Mouse (Mus musculus) kidney, adult 2 months (tissue): ENCODE measurements around the gene Zpbp2. TPM values are rescaled to one million over a fixed set of nuclear protein-coding genes. Genes with fewer than 3 reads are reported as not detected.

Experiments used
- DNase-seq: peaks from one replicate; pipeline ENCODE4 v3.0.0; 2021
- H3K27ac ChIP-seq: fragments of 200-500 bp; 2 replicates; pipeline ENCODE4 v1.5.1; 2012; ENCODE audit warnings: low read depth, low read length, control low read depth, inconsistent platforms; ENCODE audit not compliant: insufficient read depth
- H3K27me3 ChIP-seq: fragments of 200-500 bp; replicated peaks from 2 replicates; pipeline ENCODE4 v1.6.1; 2012; ENCODE audit warnings: mild to moderate bottlenecking, moderate library complexity, low read length, inconsistent platforms; ENCODE audit not compliant: control insufficient read depth, insufficient read depth
- H3K36me3 ChIP-seq: fragments of 200-500 bp; 2 replicates; pipeline ENCODE4 v1.6.1; 2012; ENCODE audit warnings: mild to moderate bottlenecking, moderate library complexity, low read length, inconsistent platforms; ENCODE audit not compliant: control insufficient read depth, insufficient read depth
- H3K4me1 ChIP-seq: fragments of 200-500 bp; 2 replicates; pipeline ENCODE4 v1.6.1; 2011; ENCODE audit warnings: low read length; ENCODE audit not compliant: control insufficient read depth, insufficient read depth
- H3K4me3 ChIP-seq: fragments of 200-500 bp; 2 replicates; pipeline ENCODE4 v1.5.1; 2011; ENCODE audit warnings: mild to moderate bottlenecking, low read depth, low read length, control low read depth; ENCODE audit not compliant: insufficient read depth
- CTCF ChIP-seq: fragments of 200-500 bp; conservative IDR thresholded peaks from 2 replicates; pipeline ENCODE4 v1.5.1; 2011; ENCODE audit warnings: low read depth, mild to moderate bottlenecking, control low read depth, low read length, moderate library complexity, mixed read lengths; ENCODE audit not compliant: insufficient read depth, insufficient read length
- POLR2A ChIP-seq: fragments of 200-500 bp; IDR thresholded peaks from one replicate; pipeline ENCODE4 v1.6.1; 2011; ENCODE audit warnings: low read depth, low read length, control low read depth
- WGBS: fragments of 180-500 bp; shearing (Covaris S2); methylation state at CpG from one replicate; pipeline ENCODE4 v1.1.7; 2018; 5-methylcytosine and 5-hydroxymethylcytosine counted together
- polyA plus RNA-seq: library from polyadenylated mRNA; depleted of rRNA; stranded (reverse); fragments of >200 nt; gene quantifications from 2 replicates; pipeline ENCODE4 v1.2.3, GENCODE M21; 2012

The Zpbp2 gene
- polyA plus RNA-seq, 1 experiment = 0.34 TPM

DNA sequence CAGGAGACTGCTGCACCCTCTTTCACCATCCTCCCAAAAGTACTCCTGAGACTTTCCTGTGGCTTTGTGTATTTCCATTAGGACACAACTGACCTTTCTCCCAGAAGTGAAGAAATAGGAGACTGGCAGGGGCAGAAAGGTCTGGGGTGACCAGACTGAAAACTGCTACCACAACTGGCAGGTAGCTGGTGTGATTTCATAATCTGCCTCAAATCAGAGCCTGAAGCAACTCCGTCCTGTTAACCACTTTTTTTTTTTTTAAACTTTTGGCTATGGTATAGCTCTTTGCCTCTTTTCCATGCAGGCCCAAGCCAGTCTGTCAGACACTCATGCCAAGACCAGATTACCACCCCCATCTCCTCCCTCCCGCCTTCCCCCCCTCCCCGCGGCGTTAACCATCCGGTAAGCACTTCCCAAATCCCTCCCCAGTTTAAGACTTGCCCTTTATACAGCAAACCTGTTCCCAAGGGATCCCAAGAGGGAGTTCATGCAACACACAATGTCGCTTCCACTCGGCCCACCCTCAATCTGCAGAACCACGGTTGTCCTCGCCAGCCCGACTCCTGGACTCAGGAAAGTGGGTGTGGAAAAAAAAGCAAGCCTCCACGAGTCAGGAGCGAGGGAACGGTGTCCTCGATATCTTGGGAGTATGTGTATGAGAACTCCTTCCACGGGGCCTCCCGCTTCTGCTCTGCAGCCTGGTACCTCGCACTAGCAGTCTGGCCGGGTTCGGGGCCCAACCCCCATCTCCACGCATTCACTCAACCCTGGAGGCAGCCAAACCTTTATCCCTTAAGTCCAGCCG lies 35.4 kb downstream of the Zpbp2 start:
- H3K4me3 ChIP-seq = peak overlapping the region; percentile 63
- peaks cover 9% of the 10 kb centered on the region; the same call in 1 of the 2 replicates for H3K4me1 ChIP-seq
- H3K36me3 ChIP-seq = no peaks in the 10 kb centered on the region
- TF ChIP-seq CTCF (no peak), POLR2A (no peak)
- WGBS = 3% methylated on average over 22 of the region's 22 CpGs
- peak; percentile 27 for DNase-seq
- no peak overlapping the region for H3K27ac ChIP-seq
- H3K27me3 ChIP-seq = no peaks in the 10 kb centered on the region

DNA sequence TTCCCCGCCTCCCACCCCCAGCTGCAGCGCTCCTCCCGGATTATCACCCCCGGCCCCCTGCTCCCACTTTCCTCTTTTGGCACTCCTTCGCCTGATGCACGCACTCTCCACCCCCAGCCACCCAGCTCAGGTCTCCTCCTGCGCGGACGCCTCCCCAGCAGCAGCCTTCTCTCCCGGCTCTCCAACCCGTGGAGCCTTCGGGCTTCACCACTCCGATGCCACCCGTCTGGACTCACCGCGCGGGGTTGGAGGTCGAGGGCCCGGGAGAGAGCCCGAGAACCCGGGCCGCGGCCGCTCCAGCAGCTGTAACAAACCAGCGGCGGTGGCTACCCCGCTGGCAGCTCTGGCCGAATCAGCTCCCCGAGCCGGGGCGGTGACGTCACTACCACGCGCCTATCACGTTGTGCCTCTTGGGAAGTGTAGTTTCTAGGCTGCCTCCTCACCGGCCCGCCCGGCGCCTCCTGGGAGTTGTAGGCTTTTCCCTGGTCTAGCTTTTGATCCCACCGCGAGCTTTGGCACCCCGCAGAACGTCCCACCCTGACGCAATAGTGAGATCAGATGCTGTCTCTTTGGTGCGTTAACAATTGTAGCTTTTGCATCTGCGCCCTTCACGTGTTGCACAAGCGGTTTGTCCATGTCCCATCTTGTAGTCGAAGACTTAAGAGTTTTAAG lies 36.1 kb downstream of the Zpbp2 start, which contains the start of gene Ormdl3:
Gene Ormdl3 (minus strand): TSS at position 477 of the 672 bp plus-strand sequence.
- H3K27me3 ChIP-seq = no peaks in the 10 kb centered on the region
- peak within 1 kb of the TSS; percentile 63 for H3K4me3 ChIP-seq
- H3K36me3 ChIP-seq = no peaks in the 10 kb centered on the region
- H3K4me1 ChIP-seq = peaks cover 9% of the 10 kb centered on the region; the same call in 1 of the 2 replicates
- H3K27ac ChIP-seq = peak within 1 kb of the TSS; percentile 87
- TF ChIP-seq POLR2A (no peak), CTCF (no peak)
- under 1% methylated on average over 49 of the region's 49 CpGs for WGBS
- DNase-seq = peak; percentile 99

DNA sequence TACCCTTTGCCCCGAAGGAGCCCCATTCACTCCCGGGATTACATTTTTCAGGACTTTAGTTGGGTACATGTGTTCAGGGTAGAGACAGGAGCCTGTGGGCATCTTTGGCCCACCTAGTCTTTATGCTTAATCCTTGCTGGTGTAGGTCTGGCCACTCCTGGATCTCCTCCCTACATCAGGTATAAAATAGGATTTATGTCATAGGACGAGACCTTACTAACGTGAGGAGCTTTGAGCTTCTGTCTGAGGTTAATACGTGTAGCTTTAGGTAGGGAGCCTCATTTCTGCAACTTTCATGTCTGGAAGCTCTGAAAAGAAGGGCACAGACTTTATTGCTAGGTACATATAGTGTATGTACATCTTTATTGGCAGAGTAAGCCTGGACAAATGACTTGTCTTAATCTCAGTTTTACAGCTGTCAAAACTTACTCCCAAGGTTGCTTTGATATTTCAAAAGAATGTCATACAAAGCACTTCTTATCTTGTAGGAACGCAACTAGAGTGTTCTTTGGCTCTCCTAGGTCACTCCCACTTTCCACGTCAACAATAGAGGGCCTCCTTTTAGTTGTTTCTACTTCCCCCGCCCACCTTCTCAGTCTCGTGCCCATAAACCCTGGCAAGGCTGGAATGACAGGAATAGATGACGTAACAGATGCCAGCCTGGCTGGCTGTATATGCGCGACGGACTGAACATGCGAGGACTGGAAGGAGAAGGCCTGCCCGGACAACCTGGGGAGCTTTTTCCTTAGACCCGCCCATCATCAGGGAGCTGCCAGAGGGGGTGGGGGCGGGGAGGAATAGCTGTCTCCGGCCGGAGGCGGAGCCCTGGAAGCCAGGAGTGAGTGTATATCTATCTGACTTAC lies 37.0 kb downstream of the Zpbp2 start:
- 11% methylated on average over 20 of the region's 20 CpGs for WGBS
- Histone ChIP-seq H3K4me3 (peak overlapping the region; percentile 62), H3K36me3 (no peaks in the 10 kb centered on the region), H3K27ac (peak overlapping the region; percentile 87), H3K4me1 (peaks cover 9% of the 10 kb centered on the region; the same call in 1 of the 2 replicates), H3K27me3 (no peaks in the 10 kb centered on the region)
- peak; percentile 85 for DNase-seq
- no peak for TF ChIP-seq CTCF
- no peak for TF ChIP-seq POLR2A

DNA sequence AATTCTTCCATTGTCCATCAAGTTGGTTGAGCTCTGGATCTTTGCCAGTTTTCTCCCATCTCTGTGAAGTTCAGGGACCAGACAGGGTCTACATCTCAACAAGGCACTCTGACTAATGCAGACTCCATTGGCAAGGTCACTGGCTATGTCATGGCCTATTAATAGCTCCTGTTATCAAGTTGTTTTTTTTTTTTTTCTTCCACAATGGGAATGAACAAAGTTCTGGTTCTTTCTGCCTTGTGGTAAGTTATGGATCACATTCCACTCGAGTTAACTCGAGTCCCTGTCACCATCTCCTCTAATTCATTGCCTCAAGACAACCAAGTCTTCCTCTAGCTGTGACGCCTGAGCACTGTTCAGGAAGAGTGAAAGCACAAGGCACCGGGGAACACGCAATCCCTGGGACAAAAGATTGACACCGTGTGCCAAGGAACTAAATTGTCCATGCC lies 38.0 kb downstream of the Zpbp2 start:
- DNase-seq = peak; percentile 33
- no peaks in the 10 kb centered on the region for H3K27me3 ChIP-seq
- peak overlapping the region; percentile 87; the same call in 1 of the 2 replicates for H3K27ac ChIP-seq
- peaks cover 9% of the 10 kb centered on the region; the same call in 1 of the 2 replicates for H3K4me1 ChIP-seq
- H3K36me3 ChIP-seq = no peaks in the 10 kb centered on the region
- 42% methylated on average over 6 of the region's 6 CpGs for WGBS
- TF ChIP-seq CTCF (no peak), POLR2A (no peak)
- no peak overlapping the region for H3K4me3 ChIP-seq

DNA sequence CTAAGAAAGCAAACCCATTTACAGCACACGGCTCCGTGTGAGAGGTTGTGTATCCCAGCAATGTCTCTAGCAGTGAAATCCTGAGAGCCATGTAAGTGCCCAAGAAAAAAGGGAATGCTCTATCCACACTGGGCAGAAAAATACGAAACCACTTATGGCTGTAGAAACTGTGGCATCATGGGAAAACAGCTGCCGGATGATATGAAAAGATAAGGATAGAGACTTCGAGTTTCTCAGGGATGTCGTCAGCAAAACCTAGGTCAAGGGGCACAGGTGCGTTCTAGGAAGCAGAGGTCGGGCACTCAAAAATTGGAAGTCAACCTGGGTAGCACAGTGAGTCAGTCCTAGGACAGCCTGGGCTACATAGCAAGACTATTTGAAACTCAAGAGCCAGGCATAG lies 38.4 kb downstream of the Zpbp2 start:
- Histone ChIP-seq H3K36me3 (no peaks in the 10 kb centered on the region), H3K27me3 (no peaks in the 10 kb centered on the region), H3K27ac (0 out of 2 replicates have a peak overlapping the region, but pooled peaks have one; percentile 12), H3K4me3 (no peak overlapping the region), H3K4me1 (peaks cover 9% of the 10 kb centered on the region; the same call in 1 of the 2 replicates)
- DNase-seq = no peak
- 81% methylated on average over 8 of the region's 8 CpGs for WGBS
- TF ChIP-seq POLR2A (no peak), CTCF (no peak)

DNA sequence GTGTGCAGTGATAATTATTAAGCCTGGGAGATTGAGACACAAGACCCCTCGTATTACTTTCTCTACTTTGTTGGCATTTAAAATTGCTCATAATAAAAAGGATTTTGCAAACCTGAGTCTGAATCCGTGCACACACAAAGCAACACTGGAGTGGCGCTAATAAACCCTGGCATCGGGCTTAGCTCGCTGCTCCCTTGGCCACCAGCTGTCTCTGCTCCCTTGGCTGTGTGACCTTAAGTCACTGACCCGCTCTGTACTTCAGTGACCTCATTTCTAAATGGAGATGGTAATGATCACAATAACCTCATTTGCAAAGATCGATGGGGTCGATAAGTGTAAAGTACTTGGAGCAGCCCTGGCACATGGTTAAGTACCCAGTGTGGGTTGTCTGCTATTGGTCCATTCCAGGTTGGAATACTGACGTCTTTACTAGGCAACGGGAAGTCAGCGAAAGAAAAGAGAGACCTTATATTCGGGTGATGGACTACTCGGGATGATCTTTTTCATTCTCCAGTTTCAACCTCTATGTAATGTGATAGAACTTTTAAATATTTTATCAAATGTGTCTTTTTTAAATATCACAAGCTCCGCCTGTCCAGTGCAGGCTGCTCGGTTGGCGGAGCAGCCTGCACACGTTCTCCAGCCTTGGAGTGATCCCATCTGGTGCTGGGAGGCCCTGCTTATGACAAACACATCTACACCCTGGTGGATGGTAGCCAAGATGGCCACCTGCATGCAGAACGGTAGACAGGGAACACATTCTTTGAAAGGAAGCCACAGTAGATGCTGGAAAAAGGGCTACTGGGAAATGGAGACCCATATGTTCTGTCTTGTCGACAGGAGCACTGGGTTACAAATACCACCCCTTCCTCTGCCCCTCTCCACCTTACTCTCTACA lies 39.9 kb downstream of the Zpbp2 start:
- Histone ChIP-seq H3K27ac (no peak overlapping the region), H3K36me3 (no peaks in the 10 kb centered on the region), H3K4me3 (no peak overlapping the region), H3K4me1 (peaks cover 9% of the 10 kb centered on the region; the same call in 1 of the 2 replicates), H3K27me3 (no peaks in the 10 kb centered on the region)
- DNase-seq = peak; percentile 48
- TF ChIP-seq CTCF = no peak
- no peak for TF ChIP-seq POLR2A
- 41% methylated on average over 19 of the region's 19 CpGs for WGBS
